Mouse (Mus musculus): ENCODE measurements at regions not wholly inside any gene's neighbourhood (a gene's known extent, or its start where the extent isn't known, plus 50 kb on each side); places are given as distances from the start of the nearest gene placed in this dataset.

GRCm38 (mm10) chr13:48022958-48023615 is 237.9 kb upstream of the Id4 start:
- TF ChIP-seq CTCF (IDR thresholded peaks at IDR 0.05; ENCODE audit: borderline replicate concordance, insufficient read depth, low read length) (no peak), POLR2A (IDR thresholded peaks at IDR 0.05; ENCODE audit: low read depth, low read length) (no peak)
